Mouse (Mus musculus): ENCODE results near the gene Mmel1.

- TF ChIP-seq CTCF (IDR thresholded peaks at IDR 0.05) (no peak), POLR2A (IDR thresholded peaks at IDR 0.05; ENCODE audit: insufficient read depth, low read depth, low read length) (no peak)
These were observed 53.5 kb downstream of the Mmel1 start for GRCm38 (mm10) chr4:154922931-154923330.

Data from heart, adult 2 months (tissue).